In the genomic region with DNA sequence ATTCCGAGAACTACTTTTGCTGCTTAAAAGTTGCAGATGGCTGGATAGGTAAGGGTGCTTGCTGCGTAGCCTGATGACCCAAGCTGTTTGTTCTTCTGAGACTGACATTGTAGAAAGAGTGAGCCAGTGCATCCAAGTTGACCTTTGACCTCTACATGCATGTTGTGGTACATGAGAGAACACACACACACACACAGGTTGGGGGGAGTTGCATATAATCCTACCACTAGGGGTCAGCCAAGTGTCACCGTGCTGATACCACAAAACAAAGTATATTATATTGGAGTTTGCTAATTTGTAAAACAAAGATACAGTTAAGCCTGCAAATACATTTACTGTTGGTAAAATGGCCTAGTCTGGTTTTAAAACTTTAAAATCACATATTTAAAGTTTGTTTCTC, we compare ENCODE assay signal across 8 mouse cellular contexts. TPM values are rescaled to one million over a fixed set of nuclear protein-coding genes. Genes with fewer than 3 reads are reported as not detected.
DNase-seq lines count a peak whose midpoint lies in the region; ATAC-seq and TF ChIP-seq lines count a peak whose summit lies in the region.

No protein-coding gene starts in this region.

- no peaks in the 10 kb centered on the region for H3K9me3 ChIP-seq in forebrain, embryonic 11.5 days (ENCODE audit: control insufficient read depth, low read length)
- H3K9me3 ChIP-seq in forebrain, embryonic 15.5 days: no peaks in the 10 kb centered on the region
- H3K9me3 ChIP-seq in intestine, postnatal 0 days (ENCODE audit: control insufficient read depth): no peaks in the 10 kb centered on the region

- TF ChIP-seq CTCF in cortical plate, adult 2 months (IDR thresholded peaks at IDR 0.05; ENCODE audit: extremely low read depth, insufficient read depth, low read length): peak; percentile 59
- peak; percentile 91 for TF ChIP-seq CTCF in intestine, postnatal 0 days (IDR thresholded peaks at IDR 0.05; ENCODE audit: low read depth)

- DNase-seq in forebrain, embryonic 11.5 days (ENCODE audit: low spot score): no peak
- DNase-seq in right cerebral cortex, adult 18-20 months: peak; percentile 13
- DNase-seq in right cerebral cortex, postnatal 25 days: no peak
- no peak for DNase-seq in frontal cortex, postnatal 14 days (ENCODE audit: low spot score in 2 of 2)

- no peak overlapping the region for H3K4me2 ChIP-seq in forebrain, embryonic 11.5 days (ENCODE audit: low read depth, low read length, severe bottlenecking)
- no peak overlapping the region for H3K4me2 ChIP-seq in forebrain, embryonic 15.5 days (replicated peaks)
- H3K4me2 ChIP-seq in intestine, postnatal 0 days (replicated peaks; ENCODE audit: low read depth): no peak overlapping the region

- no peak overlapping the region for H3K9ac ChIP-seq in forebrain, embryonic 11.5 days (ENCODE audit: low read length)
- H3K9ac ChIP-seq in forebrain, embryonic 15.5 days (replicated peaks): no peak overlapping the region
- no peak overlapping the region for H3K9ac ChIP-seq in intestine, postnatal 0 days (ENCODE audit: low read depth, low read length)

- H3K4me3 ChIP-seq in forebrain, embryonic 11.5 days (ENCODE audit: low read depth, low read length): no peak overlapping the region
- H3K4me3 ChIP-seq in forebrain, embryonic 15.5 days: no peak overlapping the region
- no peak overlapping the region for H3K4me3 ChIP-seq in cortical plate, adult 2 months (ENCODE audit: insufficient read depth, low read length)
- H3K4me3 ChIP-seq in intestine, postnatal 0 days (ENCODE audit: low read depth, low read length): no peak overlapping the region

- no peaks in the 10 kb centered on the region for H3K4me1 ChIP-seq in forebrain, embryonic 11.5 days (replicated peaks; ENCODE audit: control insufficient read depth, insufficient read depth, low read length)
- no peaks in the 10 kb centered on the region for H3K4me1 ChIP-seq in forebrain, embryonic 15.5 days
- no peaks in the 10 kb centered on the region for H3K4me1 ChIP-seq in cortical plate, adult 2 months (ENCODE audit: control insufficient read depth, insufficient read depth, low read length)
- H3K4me1 ChIP-seq in intestine, postnatal 0 days (replicated peaks; ENCODE audit: control insufficient read depth, insufficient read depth, low read length): no peaks in the 10 kb centered on the region

- no peaks in the 10 kb centered on the region for H3K36me3 ChIP-seq in forebrain, embryonic 11.5 days (ENCODE audit: control insufficient read depth, insufficient read depth, low read length)
- H3K36me3 ChIP-seq in forebrain, embryonic 15.5 days: no peaks in the 10 kb centered on the region
- H3K36me3 ChIP-seq in intestine, postnatal 0 days (ENCODE audit: control insufficient read depth, insufficient read depth): no peaks in the 10 kb centered on the region

- 74% methylated on average over 3 of the region's 3 CpGs for WGBS in forebrain, embryonic 11.5 days
- WGBS in forebrain, embryonic 15.5 days: 76% methylated on average over 3 of the region's 3 CpGs
- 70% methylated on average over 3 of the region's 3 CpGs for WGBS in intestine, postnatal 0 days

- no peaks in the 10 kb centered on the region for H3K27me3 ChIP-seq in forebrain, embryonic 11.5 days (ENCODE audit: control insufficient read depth, insufficient read depth, low read length)
- no peaks in the 10 kb centered on the region for H3K27me3 ChIP-seq in forebrain, embryonic 15.5 days
- no peaks in the 10 kb centered on the region for H3K27me3 ChIP-seq in intestine, postnatal 0 days (replicated peaks; ENCODE audit: control insufficient read depth, insufficient read depth, low read length)

- TF ChIP-seq POLR2A in cortical plate, adult 2 months (IDR thresholded peaks at IDR 0.05; ENCODE audit: extremely low read depth, insufficient read depth, low read length): no peak

- no peak overlapping the region for H3K27ac ChIP-seq in forebrain, embryonic 11.5 days (ENCODE audit: low read depth, low read length)
- H3K27ac ChIP-seq in forebrain, embryonic 15.5 days (replicated peaks): no peak overlapping the region
- no peak overlapping the region for H3K27ac ChIP-seq in cortical plate, adult 2 months (ENCODE audit: insufficient read depth, low read length)
- no peak overlapping the region for H3K27ac ChIP-seq in intestine, postnatal 0 days (ENCODE audit: low read depth, low read length)

- ATAC-seq in forebrain, embryonic 11.5 days (replicated peaks; ENCODE audit: low FRiP score): 0 out of 2 replicates have a peak, but pooled peaks have one; percentile 39
- ATAC-seq in forebrain, embryonic 15.5 days (replicated peaks): no peak
- ATAC-seq in intestine, postnatal 0 days: no peak
- ATAC-seq in monocyte, adult 5-6 weeks (replicated peaks; ENCODE audit: insufficient number of reproducible peaks, low FRiP score, low TSS enrichment, poor library complexity, severe bottlenecking): peak; percentile 90

RNA-seq across cellular contexts. Expression of gene Carnmt1, which starts 17.0 kb away (rescaled TPM):
- 30.3 and 30.9 TPM in 2 replicates for polyA plus RNA-seq in forebrain, embryonic 11.5 days (2014; fragmentation: Nextera tagmentation; extraction: Ambion mirVana)
- 14.1 and 16.2 TPM in 2 replicates for polyA plus RNA-seq in forebrain, embryonic 15.5 days (2015; fragmentation: Nextera tagmentation; extraction: Ambion mirVana)
- polyA plus RNA-seq in cortical plate, adult 2 months (2012; rRNA removed): 8.0 and 10.1 TPM in 2 replicates
- 14.5 and 15.5 TPM in 2 replicates for polyA plus RNA-seq in intestine, postnatal 0 days (2015; fragmentation: Nextera tagmentation; extraction: Ambion mirVana)
- 6.6 to 20.4 TPM (median 15.4 TPM) in 3 replicates for total RNA-seq in monocyte, adult 5-6 weeks (2017)

RNA-seq across cellular contexts. Expression of gene D030056L22Rik, which starts 25.4 kb away (rescaled TPM):
- polyA plus RNA-seq in forebrain, embryonic 11.5 days (2014; fragmentation: Nextera tagmentation; extraction: Ambion mirVana): 88.2 and 90.7 TPM in 2 replicates
- 76.2 and 82.2 TPM in 2 replicates for polyA plus RNA-seq in forebrain, embryonic 15.5 days (2015; fragmentation: Nextera tagmentation; extraction: Ambion mirVana)
- polyA plus RNA-seq in cortical plate, adult 2 months (2012; rRNA removed): 25.0 and 27.0 TPM in 2 replicates
- 11.2 and 11.3 TPM in 2 replicates for polyA plus RNA-seq in intestine, postnatal 0 days (2015; fragmentation: Nextera tagmentation; extraction: Ambion mirVana)
- total RNA-seq in monocyte, adult 5-6 weeks (2017): 8.4 to 15.0 TPM (median 11.8 TPM) in 3 replicates

RNA-seq across cellular contexts. Expression of gene Nmrk1, which starts 55.8 kb away (rescaled TPM):
- polyA plus RNA-seq in forebrain, embryonic 11.5 days (2014; fragmentation: Nextera tagmentation; extraction: Ambion mirVana): 6.0 and 6.1 TPM in 2 replicates
- polyA plus RNA-seq in forebrain, embryonic 15.5 days (2015; fragmentation: Nextera tagmentation; extraction: Ambion mirVana): 5.3 and 6.0 TPM in 2 replicates
- 8.8 and 10.2 TPM in 2 replicates for polyA plus RNA-seq in cortical plate, adult 2 months (2012; rRNA removed)
- polyA plus RNA-seq in intestine, postnatal 0 days (2015; fragmentation: Nextera tagmentation; extraction: Ambion mirVana): 4.7 and 6.2 TPM in 2 replicates
- total RNA-seq in monocyte, adult 5-6 weeks (2017): 7.0 to 19.9 TPM (median 7.7 TPM) in 3 replicates

RNA-seq across cellular contexts. Expression of gene Ostf1, which starts 55.9 kb away (rescaled TPM):
- polyA plus RNA-seq in forebrain, embryonic 11.5 days (2014; fragmentation: Nextera tagmentation; extraction: Ambion mirVana): 36.8 and 37.6 TPM in 2 replicates
- polyA plus RNA-seq in forebrain, embryonic 15.5 days (2015; fragmentation: Nextera tagmentation; extraction: Ambion mirVana): 28.5 and 28.8 TPM in 2 replicates
- polyA plus RNA-seq in cortical plate, adult 2 months (2012; rRNA removed): 21.7 and 23.7 TPM in 2 replicates
- 140 and 143 TPM in 2 replicates for polyA plus RNA-seq in intestine, postnatal 0 days (2015; fragmentation: Nextera tagmentation; extraction: Ambion mirVana)
- total RNA-seq in monocyte, adult 5-6 weeks (2017): 458 to 713 TPM (median 609 TPM) in 3 replicates

Comparison
In these comparisons a context has a peak if more than half of its experiments do, and no peak if none do; other contexts are left out.
1. ATAC-seq: peak in forebrain, embryonic 11.5 days (single experiment) and monocyte, adult 5-6 weeks (single experiment); none in forebrain, embryonic 15.5 days (single experiment) and intestine, postnatal 0 days (single experiment).